Mouse (Mus musculus) spleen, postnatal 4 days (tissue): ENCODE results near the gene Col13a1.

Experiments used
- DNase-seq, 2 experiments: peaks; one replicate each; pipeline ENCODE4 v3.0.0; 2022; ENCODE audit warnings: low spot score in 2 of 2

The Col13a1 gene

DNA sequence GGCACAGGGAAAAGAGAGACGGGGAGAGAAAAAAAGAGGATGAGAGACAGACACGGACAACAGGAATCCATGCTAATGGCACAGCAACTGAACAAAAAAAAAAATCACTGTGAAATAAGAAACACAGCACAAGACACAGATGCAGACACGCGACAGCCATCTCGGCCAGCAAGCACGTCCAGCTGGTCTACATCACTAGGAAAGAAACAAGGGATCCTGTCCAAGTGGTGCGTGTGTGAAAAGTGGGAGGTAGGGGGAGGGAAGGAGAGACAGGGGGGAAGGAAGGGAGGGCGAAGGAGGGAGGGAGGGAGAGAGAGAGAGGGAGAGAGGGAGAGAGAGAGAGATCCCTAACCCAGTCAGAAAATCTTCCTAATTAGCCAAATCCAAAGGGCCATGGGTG, 73.6 kb downstream of the Col13a1 start:
- no peak for DNase-seq

DNA sequence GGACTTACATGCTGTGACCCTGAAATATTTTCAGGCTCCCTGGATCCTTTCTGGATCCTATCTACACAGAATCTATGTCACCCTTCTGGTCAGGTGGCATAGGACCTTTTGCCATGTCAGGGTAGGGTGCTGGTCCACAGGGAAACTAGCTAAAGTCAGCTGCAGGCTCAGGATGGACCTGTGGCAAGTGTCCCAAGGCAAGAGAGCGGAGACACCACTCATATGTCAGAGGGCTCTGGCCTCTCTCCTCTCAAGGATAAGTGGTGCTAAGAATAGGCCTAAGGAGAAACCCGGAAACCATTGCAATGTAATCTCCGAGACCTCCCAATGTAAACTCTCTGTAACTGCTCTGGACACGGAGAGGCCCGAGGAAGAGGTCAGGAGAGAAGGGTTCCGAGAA, 80.8 kb downstream of the Col13a1 start:
- DNase-seq: no peak

DNA sequence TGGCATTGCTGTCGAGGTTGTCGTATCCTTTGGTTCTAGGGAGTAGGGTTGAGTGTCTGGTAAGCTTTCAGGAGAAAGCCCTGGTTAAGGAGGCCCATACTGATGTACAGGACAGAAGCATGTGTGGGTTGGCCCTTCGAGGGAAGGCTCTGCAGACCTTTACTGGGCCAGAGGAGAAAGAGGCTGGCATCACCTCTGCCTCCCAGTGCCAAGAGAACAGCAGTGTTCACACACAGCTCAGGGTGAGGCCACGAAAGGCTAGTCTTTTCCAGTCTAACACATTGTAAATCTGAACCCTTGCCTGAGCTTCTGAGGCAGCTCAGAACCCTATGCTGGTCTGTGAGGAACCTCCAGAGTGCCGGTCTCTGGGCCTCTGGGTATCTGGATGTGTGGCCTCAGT, 84.3 kb downstream of the Col13a1 start:
- no peak for DNase-seq

DNA sequence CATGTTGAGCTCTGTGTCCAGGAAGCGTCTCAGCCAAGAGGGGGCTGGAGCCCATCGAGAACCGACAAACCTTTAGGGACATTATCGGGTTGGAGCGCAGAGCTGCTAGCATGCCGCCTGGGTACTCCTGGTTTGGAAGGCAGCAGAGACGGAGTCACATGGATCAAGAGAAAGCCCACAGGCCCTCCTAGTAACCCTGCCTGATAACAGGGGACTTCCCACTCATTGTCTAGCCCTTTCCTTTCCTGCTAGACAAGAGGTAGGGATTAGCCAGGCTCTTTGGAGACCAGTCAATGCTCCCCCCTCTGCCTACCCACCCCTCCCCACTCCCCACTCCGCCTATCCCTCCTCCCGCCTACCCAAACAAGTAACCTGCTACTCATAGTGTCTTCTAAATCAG, 87.8 kb downstream of the Col13a1 start:
- DNase-seq: no peak

DNA sequence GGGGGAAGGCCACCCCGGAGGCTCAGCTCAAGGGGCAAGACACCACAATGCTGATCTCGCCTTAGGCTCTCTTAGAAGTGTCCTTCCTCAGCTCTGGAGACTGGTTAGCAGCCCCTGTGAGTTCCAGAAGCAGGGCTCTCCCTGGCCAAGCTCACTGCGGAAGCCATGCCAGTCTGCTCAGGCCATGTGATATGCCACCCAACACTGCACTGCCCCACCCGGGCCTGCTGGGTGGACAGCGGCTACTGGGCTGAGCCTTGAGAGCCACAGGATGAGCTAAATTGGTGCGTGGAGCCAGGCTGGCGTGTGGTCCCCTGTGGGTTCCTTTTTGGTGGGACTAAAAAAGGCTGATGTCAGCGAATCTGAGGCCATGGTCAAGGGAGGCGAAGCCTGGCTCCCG, 88.6 kb downstream of the Col13a1 start:
- DNase-seq: no peak

DNA sequence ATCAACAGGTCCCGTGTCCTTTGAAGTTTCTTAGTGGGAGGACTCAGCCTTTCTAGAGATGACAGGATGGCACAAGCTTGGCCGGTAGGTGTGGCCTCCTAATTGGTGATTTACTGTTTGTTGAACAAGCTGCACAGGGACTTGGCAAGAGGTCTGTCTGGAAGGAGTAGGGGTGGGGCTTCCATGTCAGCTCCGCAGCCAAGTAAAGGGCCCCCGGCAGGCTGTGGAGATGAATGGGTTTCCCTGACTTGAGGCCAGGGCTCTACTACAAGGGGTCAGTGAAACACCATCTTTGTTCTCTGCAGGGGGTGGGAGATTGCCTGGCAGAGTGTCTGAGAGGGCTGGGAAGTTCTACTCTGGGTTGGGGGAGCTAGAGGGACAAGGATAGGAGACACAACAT, 99.5 kb downstream of the Col13a1 start:
- DNase-seq: no peak

DNA sequence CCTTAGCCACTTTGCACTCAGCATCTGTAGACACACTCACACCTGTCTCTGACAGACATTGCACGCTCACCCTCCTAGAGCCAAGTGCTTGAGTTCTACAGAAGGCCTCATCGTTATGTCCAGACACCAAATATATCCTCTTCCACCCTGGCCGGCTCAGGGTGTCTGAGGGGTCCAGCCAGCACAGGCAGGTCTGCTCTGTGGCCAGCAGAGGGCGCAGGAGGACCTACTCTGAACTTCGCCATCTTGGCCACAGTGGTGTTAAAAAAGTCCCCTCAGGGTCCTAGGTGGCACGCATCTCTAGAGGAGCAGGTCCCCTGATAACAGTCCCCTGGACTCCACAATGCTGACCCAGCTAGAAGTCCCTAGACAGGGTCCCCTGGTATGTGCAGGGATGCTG, 101.1 kb downstream of the Col13a1 start:
- DNase-seq: peak; percentile 44 to 87

DNA sequence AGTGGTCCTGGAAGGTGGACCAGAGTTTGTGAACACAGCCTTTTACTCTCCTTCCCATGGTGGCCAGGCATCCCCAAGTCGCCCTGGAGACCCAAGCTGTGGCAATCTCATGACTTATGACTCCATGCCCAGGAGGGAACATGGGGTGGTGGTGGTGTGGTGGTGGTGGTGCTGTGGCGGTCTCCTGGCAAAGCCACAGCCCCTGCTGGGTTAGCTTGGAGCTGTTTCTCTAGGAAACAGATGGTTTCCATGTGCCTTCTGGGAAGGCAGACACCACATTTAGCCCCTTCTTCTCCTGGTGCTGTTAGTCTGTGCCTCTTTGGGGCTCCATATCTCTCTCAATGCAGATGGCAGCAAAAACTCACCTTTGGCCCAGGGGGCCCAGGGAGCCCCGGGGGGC, 109.1 kb downstream of the Col13a1 start:
- no peak for DNase-seq

DNA sequence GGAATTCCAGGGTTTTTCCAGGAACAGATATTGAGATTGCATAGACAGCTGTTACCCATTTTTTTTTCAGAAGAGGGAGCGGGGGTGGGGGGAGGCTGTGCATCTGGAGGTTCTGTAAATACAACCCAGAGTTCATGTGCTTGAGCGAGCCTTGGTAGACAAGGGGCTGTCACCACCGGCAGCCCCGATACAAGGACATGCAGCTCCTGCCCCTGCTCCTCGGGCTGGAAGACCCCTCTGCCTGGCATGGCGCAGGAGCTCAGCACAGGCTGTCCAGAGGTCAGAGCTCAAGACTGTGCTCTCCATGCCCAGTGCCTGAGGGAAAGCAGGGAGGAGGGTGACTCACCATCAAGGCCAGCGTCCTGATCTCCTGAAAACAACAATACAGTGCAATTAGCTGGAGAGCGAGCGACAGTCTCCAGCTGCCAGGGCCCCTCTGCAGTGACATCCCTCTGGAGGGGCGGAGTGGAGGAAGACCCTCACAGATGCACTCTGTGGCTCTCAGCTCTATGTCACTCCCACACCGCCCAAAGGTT, 112.8 kb downstream of the Col13a1 start:
- no peak for DNase-seq

DNA sequence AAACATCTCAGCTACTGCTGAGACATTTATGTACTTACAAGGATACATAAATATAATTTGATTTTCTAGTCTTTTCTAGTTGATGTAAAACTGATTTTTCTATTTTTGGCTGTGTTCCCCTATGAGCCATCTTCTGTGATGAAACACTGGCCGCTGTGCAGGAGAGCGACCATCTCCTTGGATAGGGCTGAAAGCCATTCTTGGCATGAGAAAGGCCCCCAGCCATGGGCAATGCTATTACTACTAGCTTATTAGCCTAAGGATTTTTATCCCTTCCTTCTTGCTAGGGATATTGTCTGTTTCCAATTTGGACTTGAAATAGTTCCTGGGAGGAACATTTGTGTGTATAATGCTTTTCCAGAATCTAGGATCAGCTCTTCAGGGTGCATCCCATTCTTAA, 119.5 kb downstream of the Col13a1 start:
- no peak for DNase-seq

DNA sequence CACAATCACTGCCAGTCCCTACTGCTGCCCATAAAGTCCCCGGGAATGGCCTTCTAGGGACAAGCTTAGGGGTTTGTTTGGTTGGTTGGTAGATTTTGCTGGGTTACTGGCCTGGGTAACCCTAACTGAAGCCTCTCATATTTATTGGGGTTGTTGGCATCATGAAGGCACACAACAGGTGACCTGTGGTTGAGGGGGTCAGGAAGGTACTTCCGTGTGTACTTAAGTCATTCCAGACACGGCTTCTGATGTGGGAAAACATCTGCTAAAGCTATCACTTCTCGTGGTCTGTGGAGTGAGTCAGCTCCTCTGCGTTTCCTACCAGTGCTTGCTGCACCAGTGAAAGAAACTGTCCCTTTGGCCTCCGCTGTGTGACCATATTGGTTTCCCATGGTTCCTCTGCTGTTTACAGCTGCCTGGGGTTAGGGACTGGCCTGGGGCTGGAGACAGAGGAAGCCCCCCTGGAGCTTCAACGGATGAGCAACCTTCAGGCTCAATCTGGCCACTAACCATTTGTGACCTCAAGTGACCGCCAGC, 123.7 kb downstream of the Col13a1 start:
- no peak for DNase-seq

DNA sequence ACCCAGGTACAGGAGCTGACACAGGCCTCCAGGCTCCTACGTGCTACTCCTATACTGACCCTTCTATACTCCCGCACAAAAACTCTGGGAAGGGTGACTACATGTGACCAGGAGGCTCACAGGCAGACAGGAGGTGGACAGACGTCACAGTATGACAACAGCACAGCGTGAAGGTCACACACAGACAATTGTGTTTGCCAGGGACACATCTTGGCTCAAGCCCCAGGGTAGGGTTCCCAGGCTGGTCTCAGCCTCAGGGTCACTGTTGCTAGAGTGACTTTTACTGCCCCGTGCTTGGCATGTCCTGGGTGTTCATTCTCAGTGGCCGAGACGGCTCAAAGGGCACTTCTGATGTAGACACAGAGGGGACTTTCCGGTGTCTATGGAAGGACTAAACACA, 126.1 kb downstream of the Col13a1 start:
- no peak for DNase-seq

DNA sequence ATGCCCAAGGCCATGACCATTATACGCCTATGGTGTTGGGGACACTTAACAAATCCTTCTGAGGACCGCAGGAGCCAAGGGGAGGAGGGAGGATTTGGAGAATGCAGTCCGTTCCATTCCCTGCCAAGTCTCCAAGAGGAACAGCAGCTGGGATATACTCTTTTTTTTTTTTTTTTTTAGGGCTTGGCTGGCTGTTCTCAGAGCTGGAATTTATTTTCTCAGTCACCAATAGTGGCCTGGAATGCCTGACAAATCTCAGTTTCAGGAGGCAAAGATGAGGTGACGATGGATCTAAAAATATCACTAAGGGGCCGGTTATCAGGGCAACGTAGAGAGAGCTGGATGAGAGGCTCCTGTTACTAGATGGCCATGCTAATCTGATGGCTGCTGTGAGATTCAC, 130.4 kb downstream of the Col13a1 start:
- no peak for DNase-seq

DNA sequence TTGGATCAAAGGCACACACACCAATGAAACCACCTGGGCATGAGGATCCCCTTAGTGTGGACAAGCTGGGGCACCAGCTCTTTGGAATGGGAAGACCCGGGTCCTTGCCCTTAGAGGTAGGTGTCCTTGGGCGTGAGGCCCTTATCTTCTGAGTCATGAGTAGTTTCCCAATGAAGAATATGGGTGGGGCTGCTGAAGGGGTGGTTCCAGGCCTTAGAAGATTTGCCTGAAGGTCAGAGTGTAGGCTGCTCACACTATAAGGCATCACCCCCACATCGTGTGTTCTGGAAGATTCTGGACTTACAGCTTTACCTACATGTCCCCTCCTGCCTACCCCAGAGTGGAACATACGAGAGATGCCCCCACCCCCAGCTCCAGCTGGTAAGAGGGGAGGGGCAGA, 133.4 kb downstream of the Col13a1 start:
- no peak for DNase-seq

DNA sequence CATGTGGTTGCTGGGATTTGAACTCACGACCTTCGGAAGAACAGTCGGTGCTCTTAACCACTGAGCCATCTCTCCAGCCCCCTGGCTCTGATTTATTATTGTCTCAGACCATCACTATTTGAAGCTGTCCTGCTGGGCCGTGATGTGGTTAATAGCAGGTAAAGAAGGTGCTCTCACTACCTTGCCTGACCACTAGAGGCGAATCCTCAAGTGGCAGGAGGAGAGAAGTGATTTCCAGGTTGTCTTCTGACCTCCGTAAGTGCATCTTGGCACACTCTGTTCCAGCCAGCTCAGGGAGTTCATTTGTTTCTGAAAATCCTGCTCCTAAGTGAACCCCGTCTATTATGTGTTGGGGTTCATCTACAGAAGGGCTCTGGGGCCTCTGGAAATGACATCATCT, 134.4 kb downstream of the Col13a1 start:
- DNase-seq: no peak

DNA sequence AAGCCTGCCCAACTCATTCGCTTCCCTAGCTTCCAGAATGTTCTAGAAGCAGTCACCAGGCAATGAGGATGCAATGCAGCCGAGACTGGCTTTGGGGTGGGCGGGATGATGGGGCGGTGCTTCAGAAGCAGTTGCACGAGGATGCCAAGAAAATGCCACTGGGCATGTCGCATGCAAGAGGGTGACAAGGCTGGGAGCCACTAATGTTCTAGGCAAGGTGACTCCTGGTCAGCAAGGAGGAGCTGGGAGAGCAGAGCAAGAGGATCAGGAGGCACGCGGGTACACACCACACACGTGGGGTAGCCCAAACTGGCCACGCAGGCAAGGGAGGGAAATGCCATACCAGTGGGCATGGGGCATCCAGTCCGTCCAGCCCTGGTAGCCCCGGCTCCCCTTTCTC, 136.6 kb downstream of the Col13a1 start:
- DNase-seq: no peak

DNA sequence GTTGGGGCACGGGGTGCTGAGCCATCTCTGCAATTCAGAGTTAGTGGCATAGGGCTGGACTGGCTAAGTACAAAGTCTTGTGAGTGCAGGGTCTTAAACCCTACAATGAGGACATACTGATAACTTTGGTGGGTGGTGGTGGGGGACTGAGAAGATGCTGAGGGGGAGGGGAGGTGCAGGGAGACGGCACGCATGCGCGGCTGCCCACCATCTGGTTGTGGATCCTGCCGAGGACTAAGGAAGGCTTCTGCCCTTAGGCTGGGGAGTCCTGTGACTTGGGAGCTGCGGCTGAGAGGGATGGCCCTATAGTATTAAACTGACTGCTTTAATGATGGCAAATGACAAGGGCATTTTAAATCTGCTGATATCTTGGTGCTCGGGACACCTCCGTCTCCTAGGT, 139.6 kb downstream of the Col13a1 start:
- no peak for DNase-seq

DNA sequence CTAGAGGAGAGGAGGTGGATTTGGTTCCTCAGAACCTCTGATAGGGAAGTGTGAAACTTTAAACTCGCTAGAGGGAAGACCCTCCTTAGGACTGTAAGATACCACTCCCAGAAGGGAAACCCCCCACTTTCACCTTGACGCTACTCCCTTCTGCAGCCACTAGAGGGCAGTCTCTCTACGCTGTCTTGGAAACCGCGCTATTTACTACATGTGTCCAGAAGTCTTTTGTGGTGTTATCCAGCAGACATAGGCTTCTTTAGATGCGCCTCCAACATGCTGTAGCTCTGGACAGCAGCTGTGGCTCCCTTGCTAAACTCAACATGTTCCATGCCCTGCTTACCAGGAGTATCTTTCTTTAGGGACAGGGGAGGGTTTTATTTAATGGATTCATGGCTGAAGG, 140.1 kb downstream of the Col13a1 start:
- no peak for DNase-seq

DNA sequence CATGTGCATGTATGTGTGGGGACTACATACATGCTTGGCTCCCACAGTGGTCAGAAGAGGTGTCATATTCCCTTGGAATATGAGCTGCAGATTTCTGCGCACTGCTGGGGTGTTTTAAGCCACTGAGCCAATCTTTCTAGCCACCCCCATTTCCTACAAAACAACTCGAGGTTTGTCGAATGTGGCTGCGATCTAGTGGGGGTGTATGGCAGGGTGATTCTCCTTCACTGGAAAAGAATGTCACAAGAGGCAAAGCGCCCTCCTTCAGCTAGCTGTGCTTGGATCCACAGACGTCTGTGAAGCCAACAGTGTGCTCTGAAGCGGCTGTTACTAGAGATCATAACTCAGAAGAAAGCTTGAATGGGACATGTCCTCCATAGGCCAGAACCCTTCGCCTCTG, 141.6 kb downstream of the Col13a1 start:
- no peak for DNase-seq

DNA sequence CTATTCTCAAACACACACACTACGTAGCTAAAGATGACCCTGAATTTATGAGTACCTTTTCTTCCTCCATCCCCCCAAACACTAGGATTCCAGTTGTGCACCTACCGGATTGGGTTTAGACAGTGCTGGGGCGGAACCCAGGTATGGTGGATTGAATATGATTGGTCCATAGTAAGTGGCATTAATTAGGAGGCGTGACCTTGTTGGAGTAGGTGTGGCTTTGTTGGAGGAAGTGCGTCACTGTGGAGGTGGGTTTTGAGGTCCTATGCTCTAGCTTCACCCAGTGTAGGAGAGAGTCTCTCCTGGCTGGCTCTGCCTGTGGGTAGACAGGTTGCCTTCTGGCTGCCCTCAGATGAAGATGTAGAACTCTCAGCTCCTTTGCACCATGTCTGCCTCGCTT, 144.6 kb downstream of the Col13a1 start:
- no peak for DNase-seq

DNA sequence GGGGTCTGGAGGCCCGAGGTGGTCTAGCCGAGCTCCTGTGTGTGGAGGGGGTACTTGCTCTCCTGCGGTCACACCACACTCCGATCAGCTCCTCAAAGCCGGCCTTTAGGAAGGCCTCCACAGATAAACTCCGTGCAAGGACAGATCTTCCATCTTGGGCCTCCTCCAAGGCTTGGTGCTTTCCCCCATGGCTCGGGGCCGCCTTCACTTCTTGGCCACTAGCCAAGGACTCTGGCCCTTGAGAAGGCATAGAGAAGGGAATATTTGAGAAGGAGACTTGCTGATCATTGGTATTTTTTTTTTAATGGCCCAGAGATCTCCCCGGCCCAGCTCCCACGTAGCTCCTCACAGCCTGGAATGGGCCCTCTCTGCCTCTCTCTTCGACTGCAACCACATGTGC, 146.2 kb downstream of the Col13a1 start:
- DNase-seq: no peak

DNA sequence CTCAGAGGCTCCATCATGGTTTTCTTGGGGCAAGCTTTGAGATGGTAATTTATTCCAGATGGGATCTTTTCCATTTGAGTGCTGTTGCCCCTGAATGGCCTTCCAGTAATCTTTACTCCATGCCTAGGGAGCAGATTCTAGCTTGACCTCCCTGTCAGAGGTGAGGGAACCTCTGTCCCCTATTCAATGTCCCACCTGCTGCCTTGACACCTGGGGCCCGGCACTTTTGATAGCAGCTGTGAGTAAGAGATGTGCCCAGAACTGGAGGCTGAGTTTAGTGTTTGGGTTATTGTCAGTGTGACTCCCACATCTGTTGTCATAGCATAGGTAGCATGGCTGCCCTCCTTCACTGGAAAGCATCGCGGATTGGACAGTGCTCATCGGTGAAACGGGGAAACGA, 147.2 kb downstream of the Col13a1 start:
- DNase-seq: no peak

DNA sequence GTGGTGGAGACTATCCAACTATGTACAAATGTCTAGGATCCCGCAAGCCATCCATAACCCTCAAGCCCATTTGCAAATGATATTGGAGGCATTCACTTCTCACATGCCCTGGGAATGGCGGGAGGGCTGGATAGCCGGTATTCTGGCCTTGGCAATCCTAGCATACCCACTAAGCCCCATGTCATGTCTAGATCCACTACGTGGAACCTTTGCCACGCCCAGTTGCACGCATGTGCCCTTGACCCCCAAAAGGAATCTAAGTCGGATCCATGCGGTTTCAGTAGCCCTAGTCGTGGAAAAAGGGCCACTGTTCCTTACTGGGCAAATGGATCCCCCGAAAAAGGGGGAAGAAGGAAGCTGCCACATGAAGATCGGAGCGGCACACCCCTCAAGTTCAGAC, 147.7 kb downstream of the Col13a1 start:
- no peak for DNase-seq

DNA sequence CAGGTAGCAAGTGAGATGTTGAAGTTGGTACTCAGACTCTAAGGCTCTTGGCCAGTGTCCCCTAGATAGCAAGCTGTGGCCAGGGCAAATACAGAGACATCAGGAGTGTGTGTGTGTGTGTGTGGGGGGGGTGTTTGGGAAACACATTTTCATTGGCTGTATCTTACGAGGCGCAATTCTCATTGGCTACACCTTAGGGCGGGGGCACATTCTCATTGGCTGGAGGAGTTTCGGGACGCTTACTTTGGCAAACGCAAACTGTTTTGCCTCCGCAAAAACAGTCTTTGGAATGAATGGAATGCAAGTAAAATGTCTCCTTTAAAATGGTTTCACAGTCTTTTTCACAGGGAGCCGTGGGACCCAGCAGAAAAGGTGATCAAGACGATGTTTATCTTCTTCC, 148.1 kb downstream of the Col13a1 start:
- no peak for DNase-seq

DNA sequence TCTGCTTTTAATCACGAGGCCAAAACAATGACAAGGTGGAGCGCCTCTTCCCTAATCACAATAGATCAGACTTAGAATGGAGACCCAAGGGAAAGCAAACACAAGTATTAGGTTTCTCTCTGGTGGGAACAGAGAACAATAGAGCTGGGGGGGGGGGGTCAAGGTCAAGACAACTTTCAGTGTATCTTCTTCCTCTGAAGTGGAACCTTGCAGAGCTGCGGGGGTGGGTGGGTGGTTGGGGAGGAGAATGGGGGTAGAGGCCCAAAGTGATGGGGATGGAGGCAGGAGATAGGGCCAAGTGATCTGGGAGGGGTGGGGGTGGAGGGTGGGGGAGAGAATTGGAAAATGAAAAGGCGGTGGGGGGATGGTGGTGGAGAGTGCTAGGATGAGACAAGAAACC, 149.9 kb downstream of the Col13a1 start:
- no peak for DNase-seq
